Comparison of ENCODE assay signal across 10 mouse cellular contexts in genomic region chr4:53952288-53952687, GRCm38 (mm10).
DNase-seq lines count a peak whose midpoint lies in the region; ATAC-seq and TF ChIP-seq lines count a peak whose summit lies in the region.
"Had no signal": no experiment of that assay in that cellular context is flagged by ENCODE, and none has a peak within 500 bp of the region (broad histone marks: within the 10 kb centered on the region; RNA-seq: fewer than 3 reads in every experiment).

No protein-coding gene starts in this region.

- H3K9ac ChIP-seq in hindbrain, embryonic 11.5 days (ENCODE audit: low read depth, low read length): no peak overlapping the region
- no peak overlapping the region for H3K9ac ChIP-seq in hindbrain, postnatal 0 days (replicated peaks; ENCODE audit: low read length)
- no peak overlapping the region for H3K9ac ChIP-seq in kidney, postnatal 0 days (ENCODE audit: low read depth, low read length)
- H3K9ac ChIP-seq in midbrain, embryonic 14.5 days (replicated peaks; ENCODE audit: low read length): no peak overlapping the region

- no peak for TF ChIP-seq CTCF in hindbrain, postnatal 0 days (IDR thresholded peaks at IDR 0.05; ENCODE audit: low read depth)
- TF ChIP-seq CTCF in kidney, postnatal 0 days (IDR thresholded peaks at IDR 0.05; ENCODE audit: low read depth): no peak

- no peaks in the 10 kb centered on the region for H3K27me3 ChIP-seq in hindbrain, embryonic 11.5 days (ENCODE audit: control insufficient read depth, insufficient read depth, low read length)
- no peaks in the 10 kb centered on the region for H3K27me3 ChIP-seq in hindbrain, postnatal 0 days (ENCODE audit: insufficient read depth, low read length)
- no peaks in the 10 kb centered on the region for H3K27me3 ChIP-seq in kidney, postnatal 0 days (ENCODE audit: insufficient read depth, low read length)
- no peaks in the 10 kb centered on the region for H3K27me3 ChIP-seq in midbrain, embryonic 14.5 days (ENCODE audit: control insufficient read depth, insufficient read depth, low read length)

- no peak overlapping the region for H3K4me3 ChIP-seq in hindbrain, embryonic 11.5 days (ENCODE audit: low read depth, low read length)
- no peak overlapping the region for H3K4me3 ChIP-seq in hindbrain, postnatal 0 days (ENCODE audit: low read length)
- H3K4me3 ChIP-seq in kidney, postnatal 0 days (replicated peaks; ENCODE audit: low read depth, low read length): no peak overlapping the region
- H3K4me3 ChIP-seq in midbrain, embryonic 14.5 days (replicated peaks; ENCODE audit: low read depth, low read length): no peak overlapping the region
- H3K4me3 ChIP-seq: erythroblast, embryonic 14.5 days; myocyte had no signal

- peak; percentile 10 for DNase-seq in hindbrain, embryonic 11.5 days (ENCODE audit: low spot score)
- no peak for DNase-seq in hindbrain, postnatal 0 days (ENCODE audit: low spot score)
- DNase-seq in embryo, embryonic 11 days: peak; percentile 60
- peak; percentile 77 for DNase-seq in kidney, postnatal 0 days (ENCODE audit: low spot score)
- DNase-seq in midbrain, embryonic 14.5 days: peak; percentile 18
- DNase-seq in layer of hippocampus, adult 9-11 months: no peak
- DNase-seq in cerebellum, postnatal 14 days: no peak

- H3K9me3 ChIP-seq in hindbrain, embryonic 11.5 days (ENCODE audit: control insufficient read depth, low read length): no peaks in the 10 kb centered on the region
- H3K9me3 ChIP-seq in hindbrain, postnatal 0 days (ENCODE audit: low read length): no peaks in the 10 kb centered on the region
- no peaks in the 10 kb centered on the region for H3K9me3 ChIP-seq in kidney, postnatal 0 days (replicated peaks; ENCODE audit: low read length)
- no peaks in the 10 kb centered on the region for H3K9me3 ChIP-seq in midbrain, embryonic 14.5 days (ENCODE audit: control insufficient read depth, low read length)

- 0 out of 2 replicates have a peak overlapping the region, but pooled peaks have one; percentile 3 for H3K27ac ChIP-seq in hindbrain, embryonic 11.5 days (ENCODE audit: low read depth, low read length)
- H3K27ac ChIP-seq in hindbrain, postnatal 0 days: no peak overlapping the region
- H3K27ac ChIP-seq in kidney, postnatal 0 days: no peak overlapping the region
- peak overlapping the region; percentile 42 for H3K27ac ChIP-seq in midbrain, embryonic 14.5 days (replicated peaks; ENCODE audit: low read depth, low read length)

- 4% methylated on average over 3 of the region's 3 CpGs for WGBS in hindbrain, embryonic 11.5 days
- WGBS in hindbrain, postnatal 0 days: 16% methylated on average over 3 of the region's 3 CpGs
- 19% methylated on average over 3 of the region's 3 CpGs for WGBS in kidney, postnatal 0 days
- 6% methylated on average over 3 of the region's 3 CpGs for WGBS in midbrain, embryonic 14.5 days

- H3K36me3 ChIP-seq in hindbrain, embryonic 11.5 days (ENCODE audit: control insufficient read depth, insufficient read depth, low read length): no peaks in the 10 kb centered on the region
- no peaks in the 10 kb centered on the region for H3K36me3 ChIP-seq in hindbrain, postnatal 0 days (ENCODE audit: insufficient read depth, low read length)
- no peaks in the 10 kb centered on the region for H3K36me3 ChIP-seq in kidney, postnatal 0 days (ENCODE audit: insufficient read depth, low read length)
- no peaks in the 10 kb centered on the region for H3K36me3 ChIP-seq in midbrain, embryonic 14.5 days (ENCODE audit: control insufficient read depth, insufficient read depth, low read length)

- no peaks in the 10 kb centered on the region for H3K4me1 ChIP-seq in hindbrain, embryonic 11.5 days (replicated peaks; ENCODE audit: control insufficient read depth, insufficient read depth, low read length)
- peaks cover 12% of the 10 kb centered on the region; the same call in 1 of the 2 replicates for H3K4me1 ChIP-seq in hindbrain, postnatal 0 days (ENCODE audit: insufficient read depth, low read length)
- no peaks in the 10 kb centered on the region for H3K4me1 ChIP-seq in kidney, postnatal 0 days (replicated peaks; ENCODE audit: insufficient read depth, low read length)
- peaks cover 16% of the 10 kb centered on the region for H3K4me1 ChIP-seq in midbrain, embryonic 14.5 days (ENCODE audit: control insufficient read depth, insufficient read depth, low read length)

- H3K4me2 ChIP-seq in hindbrain, embryonic 11.5 days (replicated peaks; ENCODE audit: low read depth, low read length): no peak overlapping the region
- H3K4me2 ChIP-seq in hindbrain, postnatal 0 days (ENCODE audit: low read depth, low read length): no peak overlapping the region
- no peak overlapping the region for H3K4me2 ChIP-seq in kidney, postnatal 0 days (ENCODE audit: low read length)
- no peak overlapping the region for H3K4me2 ChIP-seq in midbrain, embryonic 14.5 days (ENCODE audit: low read length)

- ATAC-seq in hindbrain, embryonic 11.5 days (ENCODE audit: low FRiP score): no peak
- no peak for ATAC-seq in hindbrain, postnatal 0 days
- ATAC-seq in kidney, postnatal 0 days (replicated peaks; ENCODE audit: low FRiP score, low read depth): no peak
- no peak for ATAC-seq in midbrain, embryonic 14.5 days (ENCODE audit: low FRiP score, low TSS enrichment)
- ATAC-seq in inflammation-experienced regulatory T-cells, adult 6 months: no peak

Comparison
In these comparisons a context has a peak if more than half of its experiments do, and no peak if none do; other contexts are left out.
1. DNase-seq: peak in hindbrain, embryonic 11.5 days (single experiment), embryo, embryonic 11 days (single experiment), kidney, postnatal 0 days (single experiment) and midbrain, embryonic 14.5 days (single experiment); none in hindbrain, postnatal 0 days (single experiment), layer of hippocampus, adult 9-11 months (single experiment) and cerebellum, postnatal 14 days (0 of 2).
2. H3K27ac ChIP-seq: peak in hindbrain, embryonic 11.5 days (single experiment) and midbrain, embryonic 14.5 days (single experiment); none in hindbrain, postnatal 0 days (single experiment) and kidney, postnatal 0 days (single experiment).